Mouse (Mus musculus) megakaryocyte-erythroid progenitor cell, adult 5-6 weeks (primary cell): Measurements from ENCODE around the gene Mrps26. TPM values are rescaled to one million over a fixed set of nuclear protein-coding genes. Genes with fewer than 3 reads are reported as not detected.

ENCODE experiments used
- total RNA-seq, 2 experiments: library from RNA; stranded (forward) in 1 of 2; stranded (reverse) in 1 of 2; fragments of 200-1000, 215-1000 nt in 1 of 2; fragments of >200 nt in 1 of 2; fragmentation: Nextera tagmentation in 1 of 2; gene quantifications; 2 replicates each; pipeline ENCODE4 v1.2.3; 2014 to 2017

Gene Mrps26
- total RNA-seq, 2 experiments from 2014 or later, result 88.6 to 111 TPM

Other genes starting within 250 kb of the Mrps26 start
- 0.30 and 3.3 TPM in 2 replicates for gene Cpxm1, start 166.2 kb upstream of the Mrps26 start, total RNA-seq (2014; fragmentation: Nextera tagmentation)
- gene Cpxm1, start 166.2 kb upstream of the Mrps26 start, total RNA-seq (2017), result 4.0 TPM in 1 of 2 replicates, not detected in the other
- gene Gm28372, start 158.5 kb upstream of the Mrps26 start, total RNA-seq (2014; fragmentation: Nextera tagmentation), result not detected in 2 replicates
- not detected in 2 replicates for gene Gm28372, start 158.5 kb upstream of the Mrps26 start, total RNA-seq (2017)
- not detected in 2 replicates for gene 1700020A23Rik, start 158.5 kb upstream of the Mrps26 start, total RNA-seq (2014; fragmentation: Nextera tagmentation)
- not detected in 2 replicates for gene 1700020A23Rik, start 158.5 kb upstream of the Mrps26 start, total RNA-seq (2017)
- gene Tmem239, start 157.3 kb upstream of the Mrps26 start, total RNA-seq (2014; fragmentation: Nextera tagmentation), result not detected in 2 replicates
- gene Tmem239, start 157.3 kb upstream of the Mrps26 start, total RNA-seq (2017), result not detected in 2 replicates
- gene Vps16, start 139.4 kb upstream of the Mrps26 start, total RNA-seq (2014; fragmentation: Nextera tagmentation), result 150 and 199 TPM in 2 replicates
- gene Vps16, start 139.4 kb upstream of the Mrps26 start, total RNA-seq (2017), result 123 and 151 TPM in 2 replicates
- gene Pced1a, start 139.0 kb upstream of the Mrps26 start, total RNA-seq (2014; fragmentation: Nextera tagmentation), result 5.2 and 7.4 TPM in 2 replicates
- 7.2 and 8.2 TPM in 2 replicates for gene Pced1a, start 139.0 kb upstream of the Mrps26 start, total RNA-seq (2017)
- 77.0 and 78.4 TPM in 2 replicates for gene Ptpra, start 113.5 kb upstream of the Mrps26 start, total RNA-seq (2014; fragmentation: Nextera tagmentation)
- 159 and 194 TPM in 2 replicates for gene Ptpra, start 113.5 kb upstream of the Mrps26 start, total RNA-seq (2017)
- gene Oxt, start 12.4 kb downstream of the Mrps26 start, total RNA-seq (2014; fragmentation: Nextera tagmentation), result not detected in 2 replicates
- not detected in 2 replicates for gene Oxt, start 12.4 kb downstream of the Mrps26 start, total RNA-seq (2017)
- not detected in 2 replicates for gene Avp, start 18.8 kb downstream of the Mrps26 start, total RNA-seq (2014; fragmentation: Nextera tagmentation)
- not detected in 2 replicates for gene Avp, start 18.8 kb downstream of the Mrps26 start, total RNA-seq (2017)
- 18.1 and 19.7 TPM in 2 replicates for gene Fastkd5, start 66.3 kb downstream of the Mrps26 start, total RNA-seq (2014; fragmentation: Nextera tagmentation)
- gene Fastkd5, start 66.3 kb downstream of the Mrps26 start, total RNA-seq (2017), result 30.6 and 38.4 TPM in 2 replicates
- gene Ubox5, start 66.3 kb downstream of the Mrps26 start, total RNA-seq (2014; fragmentation: Nextera tagmentation), result 9.1 and 15.6 TPM in 2 replicates
- 8.3 and 8.5 TPM in 2 replicates for gene Ubox5, start 66.3 kb downstream of the Mrps26 start, total RNA-seq (2017)
- gene Lzts3, start 79.1 kb downstream of the Mrps26 start, total RNA-seq (2014; fragmentation: Nextera tagmentation), result 0.79 and 1.2 TPM in 2 replicates
- gene Lzts3, start 79.1 kb downstream of the Mrps26 start, total RNA-seq (2017), result 0.08 TPM in 1 of 2 replicates, not detected in the other
- 103 and 130 TPM in 2 replicates for gene Ddrgk1, start 100.9 kb downstream of the Mrps26 start, total RNA-seq (2014; fragmentation: Nextera tagmentation)
- 63.3 and 66.2 TPM in 2 replicates for gene Ddrgk1, start 100.9 kb downstream of the Mrps26 start, total RNA-seq (2017)
- 67.7 and 103 TPM in 2 replicates for gene Itpa, start 103.9 kb downstream of the Mrps26 start, total RNA-seq (2014; fragmentation: Nextera tagmentation)
- gene Itpa, start 103.9 kb downstream of the Mrps26 start, total RNA-seq (2017), result 80.0 and 86.8 TPM in 2 replicates
- not detected in 2 replicates for gene Slc4a11, start 133.8 kb downstream of the Mrps26 start, total RNA-seq (2014; fragmentation: Nextera tagmentation)
- gene Slc4a11, start 133.8 kb downstream of the Mrps26 start, total RNA-seq (2017), result 0.08 TPM in 1 of 2 replicates, not detected in the other